Mouse (Mus musculus): Measurements from ENCODE around the gene Ppp2r5c.

Gene Ppp2r5c

GRCm38 (mm10) chr12:110511856-110512433 is 65.0 kb downstream of the Ppp2r5c start:
- no peak for DNase-seq (ENCODE audit: low read depth, low spot score)

GRCm38 (mm10) chr12:110512884-110513283 is 66.0 kb downstream of the Ppp2r5c start:
- DNase-seq (ENCODE audit: low read depth, low spot score) = no peak

GRCm38 (mm10) chr12:110515676-110516075 is 68.8 kb downstream of the Ppp2r5c start:
- no peak for DNase-seq (ENCODE audit: low read depth, low spot score)

GRCm38 (mm10) chr12:110520236-110520987 is 73.5 kb downstream of the Ppp2r5c start:
- DNase-seq (ENCODE audit: low read depth, low spot score) = no peak

GRCm38 (mm10) chr12:110523526-110523925 is 76.6 kb downstream of the Ppp2r5c start:
- no peak for DNase-seq (ENCODE audit: low read depth, low spot score)

GRCm38 (mm10) chr12:110532711-110533110 is 85.8 kb downstream of the Ppp2r5c start:
- no peak for DNase-seq (ENCODE audit: low read depth, low spot score)

- DNase-seq (ENCODE audit: low read depth, low spot score) = no peak
Observed at GRCm38 (mm10) chr12:110533151-110533550, 86.2 kb downstream of the Ppp2r5c start.

- DNase-seq (ENCODE audit: low read depth, low spot score) = no peak
Observed at GRCm38 (mm10) chr12:110533832-110534231, 86.9 kb downstream of the Ppp2r5c start.

GRCm38 (mm10) chr12:110535361-110535760 is 88.4 kb downstream of the Ppp2r5c start:
- DNase-seq (ENCODE audit: low read depth, low spot score) = no peak

- no peak for DNase-seq (ENCODE audit: low read depth, low spot score)
Observed at GRCm38 (mm10) chr12:110537751-110538150, 90.8 kb downstream of the Ppp2r5c start.

- no peak for DNase-seq (ENCODE audit: low read depth, low spot score)
Observed at GRCm38 (mm10) chr12:110539346-110539745, 92.4 kb downstream of the Ppp2r5c start.

- DNase-seq (ENCODE audit: low read depth, low spot score) = no peak
Observed at GRCm38 (mm10) chr12:110539798-110540197, 92.9 kb downstream of the Ppp2r5c start.

GRCm38 (mm10) chr12:110540273-110540672 is 93.4 kb downstream of the Ppp2r5c start:
- DNase-seq (ENCODE audit: low read depth, low spot score) = no peak

GRCm38 (mm10) chr12:110541001-110541400 is 94.1 kb downstream of the Ppp2r5c start:
- DNase-seq (ENCODE audit: low read depth, low spot score) = no peak

GRCm38 (mm10) chr12:110541528-110541927 is 94.6 kb downstream of the Ppp2r5c start:
- DNase-seq (ENCODE audit: low read depth, low spot score) = no peak

- DNase-seq (ENCODE audit: low read depth, low spot score) = no peak
Observed at GRCm38 (mm10) chr12:110545040-110545701, 98.3 kb downstream of the Ppp2r5c start.

- no peak for DNase-seq (ENCODE audit: low read depth, low spot score)
Observed at GRCm38 (mm10) chr12:110547573-110547972, 100.7 kb downstream of the Ppp2r5c start.

GRCm38 (mm10) chr12:110549437-110550112 is 102.7 kb downstream of the Ppp2r5c start:
- DNase-seq (ENCODE audit: low read depth, low spot score) = no peak

GRCm38 (mm10) chr12:110550364-110550763 is 103.4 kb downstream of the Ppp2r5c start:
- DNase-seq (ENCODE audit: low read depth, low spot score) = no peak

- no peak for DNase-seq (ENCODE audit: low read depth, low spot score)
Observed at GRCm38 (mm10) chr12:110552113-110552512, 105.2 kb downstream of the Ppp2r5c start.

- DNase-seq (ENCODE audit: low read depth, low spot score) = no peak
Observed at GRCm38 (mm10) chr12:110553362-110553761, 106.4 kb downstream of the Ppp2r5c start.

Measured in retina, adult 2 months (tissue).